Mouse (Mus musculus) heart, postnatal 4 days (tissue): ENCODE data around the gene Spag6l. TPM values are rescaled to one million over a fixed set of nuclear protein-coding genes. Genes with fewer than 3 reads are reported as not detected.

Source experiments
- total RNA-seq, 2 experiments: library from RNA; stranded (reverse); gene quantifications; 2 replicates each; pipeline ENCODE4 v1.2.3; 2021

Spag6l gene
- total RNA-seq, 2 experiments from 2014 or later: 0.14 TPM; not detected in 1

Other genes with a start within 250 kb of the Spag6l start
- gene Fgd4, start 228.9 kb downstream of the Spag6l start, total RNA-seq: 10 to 100 TPM; 17.7 to 22.5 TPM
- gene Olfr19, start 153.1 kb downstream of the Spag6l start, total RNA-seq: not detected
- not detected for gene Igll1, start 34.5 kb upstream of the Spag6l start, total RNA-seq
- gene Top3b, start 41.3 kb upstream of the Spag6l start, total RNA-seq: 10 to 100 TPM; 42.4 to 47.5 TPM
- not detected for gene Vpreb1, start 41.4 kb upstream of the Spag6l start, total RNA-seq
- gene Ppm1f, start 67.0 kb upstream of the Spag6l start, total RNA-seq: 10 to 100 TPM; 40.5 to 48.0 TPM
- gene Mapk1, start 153.9 kb upstream of the Spag6l start, total RNA-seq: 100 to 1,000 TPM; 128 to 135 TPM
- 1 to 10 TPM; 6.3 to 6.9 TPM for gene Ypel1, start 240.2 kb upstream of the Spag6l start, total RNA-seq